Mouse (Mus musculus) lung, postnatal 0 days (tissue): ENCODE results near the gene Syna. TPM values are rescaled to one million over a fixed set of nuclear protein-coding genes. Genes with fewer than 3 reads are reported as not detected.

ENCODE experiments used
- ATAC-seq: fragments of 200-750 bp; cut with Nextera tagmentation; 2 replicates; pipeline ENCODE4 v1.8.0; 2017; ENCODE audit warnings: moderate library complexity
- DNase-seq: peaks from one replicate; pipeline ENCODE4 v3.0.0-alpha.2; 2016; ENCODE audit warnings: low spot score
- H3K27ac ChIP-seq: fragments of 300-500 bp; sonication (generic); 2 replicates; pipeline ENCODE4 v1.5.1; 2014; ENCODE audit warnings: antibody characterized with exemption, mild to moderate bottlenecking, low read length, mixed read lengths
- H3K27me3 ChIP-seq: fragments of 300-500 bp; sonication (generic); replicated peaks from 2 replicates; pipeline ENCODE4 v1.6.1; 2014; ENCODE audit warnings: low read length, mixed read lengths; ENCODE audit not compliant: insufficient read depth
- H3K36me3 ChIP-seq: fragments of 300-500 bp; sonication (generic); 2 replicates; pipeline ENCODE4 v1.6.1; 2014; ENCODE audit warnings: low read length, mixed read lengths; ENCODE audit not compliant: insufficient read depth
- H3K4me1 ChIP-seq: fragments of 300-500 bp; sonication (generic); 2 replicates; pipeline ENCODE4 v1.6.1; 2014; ENCODE audit warnings: antibody characterized with exemption, low read depth, low read length, mixed read lengths; ENCODE audit not compliant: insufficient read depth
- H3K4me2 ChIP-seq: fragments of 300-500 bp; sonication (generic); replicated peaks from 2 replicates; pipeline ENCODE4 v1.6.1; 2014; ENCODE audit warnings: low read depth, mild to moderate bottlenecking, low read length, moderate library complexity, mixed read lengths
- H3K4me3 ChIP-seq: fragments of 300-500 bp; sonication (generic); 2 replicates; pipeline ENCODE4 v1.5.1; 2014; ENCODE audit warnings: low read depth, low read length
- H3K9ac ChIP-seq: fragments of 300-500 bp; sonication (generic); replicated peaks from 2 replicates; pipeline ENCODE4 v1.6.1; 2014; ENCODE audit warnings: low read depth, mild to moderate bottlenecking
- H3K9me3 ChIP-seq: fragments of 300-500 bp; sonication (generic); 2 replicates; pipeline ENCODE4 v1.6.1; 2016; ENCODE audit warnings: low read length, mixed read lengths
- CTCF ChIP-seq: IDR thresholded peaks from 2 replicates; pipeline ENCODE4 v1.5.1; 2016; ENCODE audit warnings: antibody characterized with exemption, mild to moderate bottlenecking
- EP300 ChIP-seq: IDR thresholded peaks from 2 replicates; pipeline ENCODE4 v1.6.1; 2016; ENCODE audit warnings: antibody characterized with exemption, mild to moderate bottlenecking, control low read depth
- WGBS: fragments of 180-500 bp; shearing (Covaris S2); extraction: QIAGEN DNeasy Blood & Tissue Kit; methylation state at CpG from one replicate; pipeline ENCODE4 v1.1.7; 2014; 5-methylcytosine and 5-hydroxymethylcytosine counted together
- polyA plus RNA-seq: library from polyadenylated mRNA; unstranded; fragments of >200 nt; fragmentation: Nextera tagmentation; extraction: Ambion mirVana; gene quantifications from 2 replicates; pipeline ENCODE4 v1.2.1, GENCODE M21; 2015

Syna gene
- polyA plus RNA-seq: 0.24 and 0.67 TPM in 2 replicates

- WGBS: 88% methylated on average over 7 of the region's 7 CpGs
- TF ChIP-seq CTCF: no peak
- TF ChIP-seq EP300: no peak
- Histone ChIP-seq H3K4me1 (peaks cover 4% of the 10 kb centered on the region; the same call in 1 of the 2 replicates), H3K4me2 (no peak within 1 kb of the TSS), H3K4me3 (no peak within 1 kb of the TSS), H3K9ac (no peak within 1 kb of the TSS), H3K27me3 (no peaks in the 10 kb centered on the region), H3K9me3 (no peaks in the 10 kb centered on the region), H3K36me3 (no peaks in the 10 kb centered on the region), H3K27ac (no peak within 1 kb of the TSS)
- DNase-seq (no peak), ATAC-seq (no peak)
These were observed at the start of gene Syna for GRCm38 (mm10) chr5:134560071-134560449. TSS of gene Syna (minus strand) at chr5:134560171.

GRCm38 (mm10) chr5:134607121-134607520 is 47.1 kb upstream of the Syna start:
- DNase-seq (peak; percentile 63), ATAC-seq (peak; percentile 60)
- Histone ChIP-seq H3K4me3 (no peak overlapping the region), H3K27me3 (no peaks in the 10 kb centered on the region), H3K9me3 (no peaks in the 10 kb centered on the region), H3K36me3 (no peaks in the 10 kb centered on the region), H3K4me2 (no peak overlapping the region), H3K9ac (no peak overlapping the region), H3K4me1 (no peaks in the 10 kb centered on the region), H3K27ac (no peak overlapping the region)
- no peak for TF ChIP-seq CTCF
- TF ChIP-seq EP300: no peak
- WGBS: 48% methylated on average over 5 of the region's 5 CpGs

GRCm38 (mm10) chr5:134606314-134606713 is 46.3 kb upstream of the Syna start:
- TF ChIP-seq CTCF (peak; percentile 30), EP300 (no peak)

GRCm38 (mm10) chr5:134604376-134604775 is 44.4 kb upstream of the Syna start:
- no peak for DNase-seq
- Histone ChIP-seq H3K27me3 (no peaks in the 10 kb centered on the region), H3K36me3 (no peaks in the 10 kb centered on the region), H3K4me1 (no peaks in the 10 kb centered on the region), H3K9ac (no peak overlapping the region), H3K4me2 (no peak overlapping the region), H3K9me3 (no peaks in the 10 kb centered on the region), H3K4me3 (no peak overlapping the region), H3K27ac (no peak overlapping the region)
- ATAC-seq: no peak
- TF ChIP-seq EP300: no peak
- WGBS: 78% methylated on average over 11 of the region's 11 CpGs

More at GRCm38 (mm10) chr5:134606314-134606713, 46.3 kb upstream of the Syna start:
- H3K9ac ChIP-seq: no peak overlapping the region
- H3K36me3 ChIP-seq: no peaks in the 10 kb centered on the region
- DNase-seq (no peak), ATAC-seq (no peak)
- H3K4me1 ChIP-seq: no peaks in the 10 kb centered on the region
- no peak overlapping the region for H3K4me3 ChIP-seq
- H3K27ac ChIP-seq: no peak overlapping the region
- H3K4me2 ChIP-seq: no peak overlapping the region
- H3K27me3 ChIP-seq: no peaks in the 10 kb centered on the region
- no peaks in the 10 kb centered on the region for H3K9me3 ChIP-seq

- DNase-seq (no peak), ATAC-seq (no peak)
- Histone ChIP-seq H3K4me2 (no peak overlapping the region), H3K4me1 (no peaks in the 10 kb centered on the region), H3K9me3 (no peaks in the 10 kb centered on the region), H3K27me3 (no peaks in the 10 kb centered on the region), H3K9ac (no peak overlapping the region), H3K36me3 (0 out of 2 replicates have a peak, but pooled peaks cover 12% of the 10 kb centered on the region), H3K27ac (no peak overlapping the region), H3K4me3 (no peak overlapping the region)
- WGBS: 85% methylated on average over 10 of the region's 10 CpGs
- TF ChIP-seq CTCF: no peak
- no peak for TF ChIP-seq EP300
These were observed 37.7 kb upstream of the Syna start for GRCm38 (mm10) chr5:134597711-134598110.

GRCm38 (mm10) chr5:134593093-134593492 is 33.1 kb upstream of the Syna start:
- ATAC-seq (no peak), DNase-seq (no peak)
- Histone ChIP-seq H3K36me3 (0 out of 2 replicates have a peak, but pooled peaks cover 15% of the 10 kb centered on the region), H3K9me3 (no peaks in the 10 kb centered on the region), H3K9ac (no peak overlapping the region), H3K27ac (no peak overlapping the region), H3K27me3 (no peaks in the 10 kb centered on the region), H3K4me1 (no peaks in the 10 kb centered on the region), H3K4me3 (no peak overlapping the region), H3K4me2 (no peak overlapping the region)
- TF ChIP-seq EP300 (no peak), CTCF (no peak)
- 82% methylated on average over 9 of the region's 9 CpGs for WGBS
